Mouse (Mus musculus): ENCODE measurements around the gene Zic1.

Zic1 gene

GRCm38 (mm10) chr9:91384693-91385560, 19.3 kb upstream of the Zic1 start:
- DNase-seq (ENCODE audit: low spot score in 2 of 2): no peak

GRCm38 (mm10) chr9:91384136-91384500, 18.5 kb upstream of the Zic1 start:
- no peak for DNase-seq (ENCODE audit: low spot score in 2 of 2)

- DNase-seq (ENCODE audit: low spot score in 2 of 2): no peak
Measured at GRCm38 (mm10) chr9:91383441-91384135, 18.0 kb upstream of the Zic1 start.

GRCm38 (mm10) chr9:91382471-91383255, 17.1 kb upstream of the Zic1 start:
- DNase-seq (ENCODE audit: low spot score in 2 of 2): no peak

GRCm38 (mm10) chr9:91382111-91382379, 16.4 kb upstream of the Zic1 start:
- DNase-seq (ENCODE audit: low spot score in 2 of 2): no peak

- DNase-seq (ENCODE audit: low spot score in 2 of 2): no peak
Measured at GRCm38 (mm10) chr9:91381284-91382110, 15.9 kb upstream of the Zic1 start.

- no peak for DNase-seq (ENCODE audit: low spot score in 2 of 2)
Measured at GRCm38 (mm10) chr9:91380458-91380914, 14.9 kb upstream of the Zic1 start.

- no peak for DNase-seq (ENCODE audit: low spot score in 2 of 2)
Measured at GRCm38 (mm10) chr9:91379781-91380457, 14.3 kb upstream of the Zic1 start.

GRCm38 (mm10) chr9:91379300-91379635, 13.7 kb upstream of the Zic1 start:
- DNase-seq (ENCODE audit: low spot score in 2 of 2): no peak

GRCm38 (mm10) chr9:91378411-91379299, 13.0 kb upstream of the Zic1 start:
- DNase-seq (ENCODE audit: low spot score in 2 of 2): no peak

- DNase-seq (ENCODE audit: low spot score in 2 of 2): no peak
Measured at GRCm38 (mm10) chr9:91377873-91378150, 12.2 kb upstream of the Zic1 start.

GRCm38 (mm10) chr9:91377036-91377872, 11.6 kb upstream of the Zic1 start:
- DNase-seq (ENCODE audit: low spot score in 2 of 2): no peak

- DNase-seq (ENCODE audit: low spot score in 2 of 2): no peak
Measured at GRCm38 (mm10) chr9:91374665-91375064, 9.1 kb upstream of the Zic1 start.

- DNase-seq (ENCODE audit: low spot score in 2 of 2): no peak
Measured at GRCm38 (mm10) chr9:91373811-91374575, 8.4 kb upstream of the Zic1 start.

GRCm38 (mm10) chr9:91371608-91372007, 6.0 kb upstream of the Zic1 start:
- DNase-seq (ENCODE audit: low spot score in 2 of 2): no peak

- no peak for DNase-seq (ENCODE audit: low spot score in 2 of 2)
Measured at GRCm38 (mm10) chr9:91371011-91371410, 5.4 kb upstream of the Zic1 start.

- DNase-seq (ENCODE audit: low spot score in 2 of 2): no peak
Measured at GRCm38 (mm10) chr9:91370191-91370708, 4.6 kb upstream of the Zic1 start.

- no peak for DNase-seq (ENCODE audit: low spot score in 2 of 2)
Measured at GRCm38 (mm10) chr9:91369293-91369991, 3.8 kb upstream of the Zic1 start.

Measured in urinary bladder, postnatal 4 days (tissue).